Mouse (Mus musculus) liver, embryonic 16.5 days (tissue): Measurements from ENCODE around the gene Atp2b2. TPM values are rescaled to one million over a fixed set of nuclear protein-coding genes. Genes with fewer than 3 reads are reported as not detected.

ENCODE experiments used
- ATAC-seq: fragments of 200-750 bp; cut with Nextera tagmentation; 2 replicates; pipeline ENCODE4 v1.8.0; 2017; ENCODE audit warnings: low read depth, mild to moderate bottlenecking, moderate number of reproducible peaks, moderate library complexity
- H3K27ac ChIP-seq: fragments of 300-500 bp; sonication (generic); 2 replicates; pipeline ENCODE4 v1.5.1; 2014; ENCODE audit warnings: mild to moderate bottlenecking, low read length
- H3K27me3 ChIP-seq: fragments of 300-500 bp; sonication (generic); 2 replicates; pipeline ENCODE4 v1.6.1; 2014; ENCODE audit warnings: low read depth, low read length, mixed read lengths; ENCODE audit not compliant: control insufficient read depth, insufficient read depth
- H3K36me3 ChIP-seq: fragments of 300-500 bp; sonication (generic); 2 replicates; pipeline ENCODE4 v1.6.1; 2014; ENCODE audit warnings: mild to moderate bottlenecking; ENCODE audit not compliant: control insufficient read depth, insufficient read depth
- H3K4me1 ChIP-seq: fragments of 300-500 bp; sonication (generic); 2 replicates; pipeline ENCODE4 v1.6.1; 2014; ENCODE audit warnings: low read depth, low read length, mixed read lengths; ENCODE audit not compliant: control insufficient read depth
- H3K4me2 ChIP-seq: fragments of 300-500 bp; sonication (generic); 2 replicates; pipeline ENCODE4 v1.6.1; 2014; ENCODE audit warnings: low read depth, low read length, mixed read lengths
- H3K4me3 ChIP-seq: fragments of 300-500 bp; sonication (generic); 2 replicates; pipeline ENCODE4 v1.5.1; 2014; ENCODE audit warnings: low read depth, mild to moderate bottlenecking, low read length
- H3K9ac ChIP-seq: fragments of 300-500 bp; sonication (generic); 2 replicates; pipeline ENCODE4 v1.6.1; 2014; ENCODE audit warnings: low read depth, low read length
- H3K9me3 ChIP-seq: fragments of 300-500 bp; sonication (generic); replicated peaks from 2 replicates; pipeline ENCODE4 v1.6.1; 2016; ENCODE audit warnings: low read length; ENCODE audit not compliant: control insufficient read depth
- WGBS: fragments of 180-500 bp; shearing (Covaris S2); extraction: QIAGEN DNeasy Blood & Tissue Kit; methylation state at CpG from one replicate; pipeline ENCODE4 v1.1.7; 2014; ENCODE audit not compliant: insufficient replicate concordance; 5-methylcytosine and 5-hydroxymethylcytosine counted together
- polyA plus RNA-seq: library from polyadenylated mRNA; unstranded; fragments of >200 nt; fragmentation: Nextera tagmentation; extraction: Ambion mirVana; gene quantifications from 2 replicates; pipeline ENCODE4 v1.2.1, GENCODE M21; 2015

The Atp2b2 gene
- polyA plus RNA-seq, 1 experiment from 2014 or later: 2.6 TPM

DNA sequence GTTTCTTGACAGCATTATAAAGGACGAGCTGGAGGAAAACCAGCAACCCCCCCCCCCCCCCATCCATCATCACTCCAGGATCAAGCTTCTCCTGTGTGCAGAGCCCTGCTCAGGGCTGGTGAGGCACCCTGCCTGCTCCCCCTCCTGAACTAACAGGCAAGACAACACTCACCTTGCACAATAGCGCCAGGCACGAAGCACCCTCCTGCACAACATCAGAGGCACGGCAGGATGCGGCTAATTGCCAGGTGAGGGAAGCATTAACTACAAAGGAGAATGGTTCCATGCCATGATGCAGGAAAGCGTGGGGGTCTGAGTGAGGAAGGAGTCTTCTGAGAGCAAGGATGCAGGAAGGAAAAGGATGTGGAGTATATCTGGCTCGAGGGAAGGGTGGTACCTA is 42.1 kb downstream of the Atp2b2 start:
- Histone ChIP-seq H3K27me3 (no peaks in the 10 kb centered on the region), H3K9me3 (no peaks in the 10 kb centered on the region), H3K4me1 (no peaks in the 10 kb centered on the region), H3K27ac (no peak overlapping the region), H3K4me3 (no peak overlapping the region), H3K4me2 (no peak overlapping the region), H3K9ac (no peak overlapping the region), H3K36me3 (no peaks in the 10 kb centered on the region)
- no peak for ATAC-seq
- 38% methylated on average over 7 of the region's 7 CpGs for WGBS

DNA sequence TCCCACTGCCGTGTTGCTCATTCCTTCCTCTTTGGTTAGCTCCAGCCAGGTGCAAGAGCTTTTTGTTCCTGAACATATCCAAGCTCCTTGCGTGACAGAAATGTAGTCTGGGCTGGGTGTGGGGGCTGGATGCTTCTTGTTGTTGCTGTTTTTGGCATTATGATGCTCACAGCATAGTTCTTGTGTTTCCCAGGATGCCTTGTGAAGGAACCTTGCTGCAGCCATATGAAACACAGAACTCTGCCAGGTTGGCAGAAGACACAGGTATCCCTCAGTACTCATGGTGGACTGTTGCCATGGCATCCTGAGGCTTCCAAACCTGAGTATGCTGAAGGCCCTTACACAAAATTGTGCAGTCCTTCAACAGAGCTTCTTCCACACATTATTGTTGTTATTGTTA is 44.0 kb downstream of the Atp2b2 start:
- WGBS: 54% methylated on average over 2 of the region's 2 CpGs
- H3K36me3 ChIP-seq: no peaks in the 10 kb centered on the region
- H3K27me3 ChIP-seq: no peaks in the 10 kb centered on the region
- no peaks in the 10 kb centered on the region for H3K9me3 ChIP-seq
- no peak for ATAC-seq
- no peak overlapping the region for H3K4me2 ChIP-seq
- H3K4me1 ChIP-seq: no peaks in the 10 kb centered on the region
- H3K9ac ChIP-seq: no peak overlapping the region
- H3K4me3 ChIP-seq: no peak overlapping the region
- H3K27ac ChIP-seq: no peak overlapping the region

DNA sequence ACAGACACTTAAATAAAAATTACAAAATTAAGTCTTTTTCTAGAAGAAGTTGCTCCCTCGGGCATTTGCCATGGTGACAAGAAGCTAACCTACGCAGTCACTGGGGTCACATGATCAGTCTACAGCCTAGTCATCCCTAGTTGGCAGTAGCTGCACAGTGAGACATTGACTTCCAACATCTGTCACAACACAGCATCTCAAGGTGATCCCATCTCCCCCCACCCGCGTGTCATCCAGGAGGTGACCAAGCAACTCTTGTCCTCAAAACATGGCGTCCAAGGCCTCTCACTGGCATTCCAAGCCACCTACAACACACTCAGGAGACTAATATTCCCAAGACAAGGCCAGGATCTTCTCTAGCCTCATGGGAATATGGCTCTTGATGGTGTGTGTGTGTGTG is 48.2 kb downstream of the Atp2b2 start:
- H3K9me3 ChIP-seq: no peaks in the 10 kb centered on the region
- H3K4me1 ChIP-seq: no peaks in the 10 kb centered on the region
- H3K27ac ChIP-seq: no peak overlapping the region
- ATAC-seq: no peak
- H3K4me3 ChIP-seq: no peak overlapping the region
- H3K9ac ChIP-seq: no peak overlapping the region
- H3K27me3 ChIP-seq: no peaks in the 10 kb centered on the region
- 70% methylated on average over 5 of the region's 5 CpGs for WGBS
- no peak overlapping the region for H3K4me2 ChIP-seq
- no peaks in the 10 kb centered on the region for H3K36me3 ChIP-seq

DNA sequence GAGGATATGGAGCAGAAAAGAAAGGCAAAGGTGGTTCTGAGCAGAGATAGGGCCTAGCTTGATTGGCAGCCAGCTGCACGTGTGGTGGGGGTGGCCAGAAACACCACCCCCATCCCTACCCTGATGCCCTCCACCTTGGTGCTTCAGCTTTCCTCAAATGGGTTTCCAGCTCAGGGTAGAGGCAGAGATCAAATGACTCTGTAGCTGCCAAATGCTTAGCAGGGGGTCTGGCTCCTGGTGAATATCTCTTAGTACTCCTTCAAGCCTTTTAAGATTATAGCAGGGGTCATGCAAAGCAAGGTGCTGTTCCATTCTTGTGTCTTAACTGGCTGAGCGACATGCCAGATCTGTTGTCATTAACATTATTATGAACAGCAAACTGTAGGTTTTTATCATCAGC is 50.3 kb downstream of the Atp2b2 start:
- no peak overlapping the region for H3K4me2 ChIP-seq
- H3K27me3 ChIP-seq: no peaks in the 10 kb centered on the region
- H3K9me3 ChIP-seq: no peaks in the 10 kb centered on the region
- no peaks in the 10 kb centered on the region for H3K36me3 ChIP-seq
- H3K27ac ChIP-seq: no peak overlapping the region
- H3K4me3 ChIP-seq: no peak overlapping the region
- no peak overlapping the region for H3K9ac ChIP-seq
- WGBS: 59% methylated on average over 2 of the region's 2 CpGs
- ATAC-seq: no peak
- no peaks in the 10 kb centered on the region for H3K4me1 ChIP-seq

DNA sequence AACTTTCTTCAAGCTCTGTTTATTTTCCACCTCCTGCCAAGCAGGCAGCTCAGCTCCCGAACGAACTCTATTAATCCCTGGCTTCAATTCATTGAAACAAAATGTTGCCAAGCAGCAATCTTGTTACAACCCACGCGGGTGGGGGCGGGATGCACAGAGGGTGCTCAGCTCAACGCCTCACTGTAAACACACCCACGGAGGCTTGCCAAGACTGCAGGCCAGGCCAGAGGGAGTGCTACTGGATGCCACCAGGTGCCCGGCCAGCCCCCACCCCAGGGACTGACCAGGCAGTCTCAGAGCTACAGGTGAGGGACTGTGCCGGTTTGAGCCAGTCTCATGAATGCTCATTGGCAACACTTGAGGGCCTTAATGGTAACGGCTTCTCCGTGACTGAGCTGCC is 50.9 kb downstream of the Atp2b2 start:
- Histone ChIP-seq H3K4me2 (no peak overlapping the region), H3K4me1 (no peaks in the 10 kb centered on the region), H3K36me3 (no peaks in the 10 kb centered on the region), H3K27me3 (no peaks in the 10 kb centered on the region), H3K9ac (no peak overlapping the region), H3K9me3 (no peaks in the 10 kb centered on the region), H3K4me3 (no peak overlapping the region), H3K27ac (no peak overlapping the region)
- no peak for ATAC-seq
- 58% methylated on average over 11 of the region's 11 CpGs for WGBS

DNA sequence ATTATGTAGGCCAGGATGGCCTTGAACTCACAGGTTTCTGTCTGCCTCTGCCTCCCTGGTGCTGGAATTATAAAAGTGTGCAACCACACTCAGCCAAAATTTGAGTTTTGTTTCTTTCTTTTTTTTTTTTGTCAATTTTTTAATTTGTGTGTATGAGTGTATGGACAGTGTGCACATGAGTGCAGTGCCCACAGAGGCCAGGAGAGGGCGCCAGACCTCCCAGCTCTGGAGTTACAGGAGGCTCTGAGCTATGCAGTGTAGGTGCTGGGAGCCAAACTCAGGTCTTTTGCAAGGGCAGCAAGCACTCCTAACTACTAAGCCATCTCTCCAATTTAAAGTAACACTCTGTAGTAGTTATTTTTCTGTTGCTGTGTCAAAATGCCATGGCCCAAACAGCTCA is 52.4 kb downstream of the Atp2b2 start:
- 0% methylated on average over 1 of the region's 1 CpGs for WGBS
- no peaks in the 10 kb centered on the region for H3K9me3 ChIP-seq
- H3K4me1 ChIP-seq: no peaks in the 10 kb centered on the region
- H3K27ac ChIP-seq: no peak overlapping the region
- ATAC-seq: no peak
- H3K4me3 ChIP-seq: no peak overlapping the region
- H3K4me2 ChIP-seq: no peak overlapping the region
- no peak overlapping the region for H3K9ac ChIP-seq
- H3K36me3 ChIP-seq: no peaks in the 10 kb centered on the region
- H3K27me3 ChIP-seq: no peaks in the 10 kb centered on the region

DNA sequence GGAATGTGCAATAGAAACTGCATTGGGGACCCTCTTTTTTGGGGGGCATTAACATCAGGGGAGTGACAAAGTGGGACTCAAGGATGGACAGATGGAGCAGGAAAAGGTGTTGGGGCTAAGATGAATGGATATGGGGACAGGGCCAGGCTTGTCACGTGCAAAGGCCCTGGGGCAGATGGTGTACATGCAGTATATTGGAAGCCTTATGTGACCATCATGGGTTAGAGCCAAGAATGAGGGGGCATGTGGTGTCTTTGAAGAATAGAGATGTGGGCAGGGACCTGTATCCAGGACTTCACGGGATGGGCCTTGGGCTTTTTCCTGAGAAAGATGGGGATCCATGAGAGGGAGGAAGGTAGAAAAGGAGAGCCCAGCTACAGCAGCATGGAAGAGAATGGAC is 53.9 kb downstream of the Atp2b2 start:
- H3K36me3 ChIP-seq: no peaks in the 10 kb centered on the region
- no peaks in the 10 kb centered on the region for H3K27me3 ChIP-seq
- H3K4me3 ChIP-seq: no peak overlapping the region
- H3K9ac ChIP-seq: no peak overlapping the region
- no peak overlapping the region for H3K27ac ChIP-seq
- H3K4me2 ChIP-seq: no peak overlapping the region
- 53% methylated on average over 2 of the region's 2 CpGs for WGBS
- ATAC-seq: no peak
- no peaks in the 10 kb centered on the region for H3K4me1 ChIP-seq
- H3K9me3 ChIP-seq: no peaks in the 10 kb centered on the region

DNA sequence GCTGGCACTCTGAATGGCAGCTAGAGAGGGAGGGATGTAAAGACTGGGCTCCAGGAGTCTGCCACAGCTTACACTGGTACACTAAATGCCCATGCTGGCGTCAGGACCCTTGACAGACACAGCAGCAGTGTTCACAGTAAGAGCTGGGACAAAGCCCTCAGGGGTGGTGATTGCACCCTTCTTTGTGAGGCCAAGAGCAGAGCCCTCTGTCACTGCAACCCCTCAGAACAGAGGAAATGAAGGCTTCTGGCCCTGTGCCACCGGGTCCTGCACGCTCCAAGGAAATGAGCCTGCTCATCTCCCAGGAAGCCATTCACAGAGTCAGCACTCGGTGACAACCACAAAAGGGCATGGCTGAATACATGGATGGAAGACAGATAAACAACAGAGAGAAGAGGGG is 55.7 kb downstream of the Atp2b2 start:
- ATAC-seq: no peak
- Histone ChIP-seq H3K27me3 (no peaks in the 10 kb centered on the region), H3K4me2 (no peak overlapping the region), H3K4me3 (no peak overlapping the region), H3K9me3 (no peaks in the 10 kb centered on the region), H3K4me1 (no peaks in the 10 kb centered on the region), H3K27ac (no peak overlapping the region), H3K9ac (no peak overlapping the region), H3K36me3 (no peaks in the 10 kb centered on the region)
- 55% methylated on average over 4 of the region's 4 CpGs for WGBS

DNA sequence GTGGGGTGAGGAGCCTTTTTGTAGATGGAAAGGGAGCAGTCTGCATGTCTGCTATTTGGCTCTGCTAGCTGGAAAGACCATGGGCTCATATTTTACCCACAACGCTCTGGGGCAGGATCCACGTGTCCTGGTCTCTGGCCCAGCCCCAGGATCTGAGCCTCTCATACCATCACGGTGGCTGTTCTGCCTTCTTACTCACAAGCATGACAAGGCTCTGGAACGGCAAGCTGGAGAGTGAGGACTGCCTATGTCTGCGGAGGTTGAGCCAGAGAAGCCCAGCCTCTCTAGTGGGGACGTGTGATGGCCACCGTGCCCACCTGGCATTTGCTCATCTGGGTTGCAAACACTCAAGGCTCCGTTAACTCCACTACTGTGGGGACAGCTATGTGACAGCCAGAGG is 63.7 kb downstream of the Atp2b2 start:
- no peak overlapping the region for H3K27ac ChIP-seq
- no peaks in the 10 kb centered on the region for H3K4me1 ChIP-seq
- no peak overlapping the region for H3K9ac ChIP-seq
- no peaks in the 10 kb centered on the region for H3K27me3 ChIP-seq
- H3K36me3 ChIP-seq: no peaks in the 10 kb centered on the region
- 65% methylated on average over 8 of the region's 8 CpGs for WGBS
- no peak overlapping the region for H3K4me3 ChIP-seq
- no peak overlapping the region for H3K4me2 ChIP-seq
- no peaks in the 10 kb centered on the region for H3K9me3 ChIP-seq
- no peak for ATAC-seq
